Mouse (Mus musculus): ENCODE measurements around the gene Il9.
A peak's percentile ranks its signal among the peaks of the same experiment; 100 is the strongest.

The Il9 gene

DNA sequence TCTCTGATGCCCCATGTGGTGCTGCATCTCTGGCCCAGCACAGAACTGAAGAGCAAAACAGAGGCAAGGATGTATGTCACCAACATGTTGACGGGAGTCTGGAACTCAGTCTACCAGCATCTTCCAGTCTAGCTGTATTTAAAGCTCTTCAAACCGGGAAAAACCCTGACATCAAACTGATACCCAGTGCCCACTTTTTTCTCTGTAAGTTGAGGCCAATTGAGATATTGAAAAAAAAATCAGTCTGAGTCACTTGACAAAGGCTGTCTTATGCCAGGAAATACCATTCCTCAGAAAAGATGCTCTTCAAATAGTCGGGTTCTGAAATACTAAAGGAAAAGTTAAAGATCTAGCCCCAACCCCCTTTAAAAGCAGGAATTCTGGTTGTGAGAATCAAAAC, at the start of gene Il9:
TSS of gene Il9 (minus strand) at position 101 of the 400 bp plus-strand sequence.
- no peak for DNase-seq (ENCODE audit: extremely low spot score, low spot score)

GRCm38 (mm10) chr13:56529685-56530084, 47.6 kb upstream of the Il9 start:
- DNase-seq (ENCODE audit: extremely low spot score, low spot score), result no peak

DNA sequence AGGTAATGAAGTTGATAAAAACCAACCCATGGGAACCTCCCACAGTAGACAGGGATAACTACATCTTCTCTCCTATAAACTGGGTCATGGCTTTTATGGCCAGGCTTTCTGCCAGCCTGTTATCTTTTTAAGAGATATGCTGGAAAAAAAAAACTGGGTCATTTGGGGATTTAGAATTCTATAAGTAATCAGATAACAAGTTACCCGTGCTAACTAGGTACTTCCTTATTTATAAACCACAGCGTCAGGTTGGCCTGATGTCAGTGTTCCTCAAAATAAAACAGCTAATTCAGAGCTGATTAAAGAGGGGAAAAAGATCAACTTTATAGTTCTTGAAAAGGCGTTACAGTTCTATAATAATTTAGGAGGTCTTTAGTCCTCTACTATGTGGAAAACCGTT, 47.0 kb upstream of the Il9 start:
- no peak for DNase-seq (ENCODE audit: extremely low spot score, low spot score)

DNA sequence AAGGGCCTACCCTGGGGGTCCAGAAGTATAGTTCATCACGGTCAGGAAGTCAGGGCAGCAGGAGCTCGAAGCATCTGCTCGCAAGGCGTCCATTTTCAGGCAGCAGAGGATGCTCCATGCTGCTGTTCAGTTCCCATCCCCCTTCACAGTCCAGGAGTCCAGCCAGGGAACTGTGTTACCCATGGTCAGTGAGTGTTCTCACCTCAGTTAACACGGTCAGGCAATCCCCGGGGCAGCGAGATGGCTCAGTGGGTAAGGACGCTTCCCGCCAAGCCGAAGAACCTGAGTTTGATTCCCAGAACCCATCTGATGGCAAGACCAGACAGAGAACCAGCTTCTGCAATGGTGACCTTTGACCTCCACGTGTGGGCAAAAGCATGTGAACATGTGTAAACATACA, 46.2 kb upstream of the Il9 start:
- no peak for DNase-seq (ENCODE audit: extremely low spot score, low spot score)

GRCm38 (mm10) chr13:56527846-56528245, 45.8 kb upstream of the Il9 start:
- DNase-seq (ENCODE audit: extremely low spot score, low spot score), result no peak

GRCm38 (mm10) chr13:56526871-56527270, 44.8 kb upstream of the Il9 start:
- DNase-seq (ENCODE audit: extremely low spot score, low spot score), result no peak

DNA sequence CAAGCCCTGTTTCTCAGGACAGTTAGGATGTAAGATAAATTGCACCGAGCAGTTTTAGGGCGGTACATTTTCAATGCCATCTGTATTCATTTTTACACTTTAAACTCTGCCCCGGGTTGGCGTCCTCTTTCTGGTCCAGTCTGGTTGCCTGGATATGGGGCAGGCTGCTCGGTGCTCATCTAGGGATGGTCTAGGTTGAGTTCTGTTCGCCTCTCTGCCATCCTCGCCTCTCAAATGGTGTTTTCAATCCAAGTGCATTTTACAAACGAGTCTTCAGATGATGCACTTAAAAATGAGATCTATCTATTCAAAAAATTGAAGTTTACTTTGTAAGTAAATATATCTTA, 40.7 kb upstream of the Il9 start:
- DNase-seq (ENCODE audit: extremely low spot score, low spot score), result no peak

GRCm38 (mm10) chr13:56522081-56522820, 40.2 kb upstream of the Il9 start, which contains the start of gene Fbxl21:
Fbxl21 (plus strand) TSS chr13:56522472.
- peak; percentile 93 for DNase-seq (ENCODE audit: extremely low spot score, low spot score)

DNA sequence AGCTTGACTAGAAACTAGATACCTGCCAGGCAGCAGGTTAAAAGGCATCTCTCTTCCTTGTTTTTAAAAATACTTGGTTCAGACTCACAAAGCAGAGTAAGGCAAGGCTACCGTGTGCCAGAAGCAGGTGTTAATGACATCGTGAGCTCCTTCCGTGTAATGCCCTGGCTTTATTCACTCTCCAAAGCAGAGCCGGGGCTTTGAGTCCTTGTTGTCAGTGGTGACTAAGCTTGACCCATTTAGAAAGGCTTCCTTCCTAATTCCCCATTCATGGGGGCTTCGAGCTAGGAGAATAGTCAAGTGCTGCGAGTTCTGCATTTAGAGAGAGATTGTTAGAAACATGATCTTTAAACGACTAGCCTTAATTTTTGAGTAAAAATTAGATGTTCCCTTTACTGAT, 34.8 kb upstream of the Il9 start:
- DNase-seq (ENCODE audit: extremely low spot score, low spot score), result no peak

DNA sequence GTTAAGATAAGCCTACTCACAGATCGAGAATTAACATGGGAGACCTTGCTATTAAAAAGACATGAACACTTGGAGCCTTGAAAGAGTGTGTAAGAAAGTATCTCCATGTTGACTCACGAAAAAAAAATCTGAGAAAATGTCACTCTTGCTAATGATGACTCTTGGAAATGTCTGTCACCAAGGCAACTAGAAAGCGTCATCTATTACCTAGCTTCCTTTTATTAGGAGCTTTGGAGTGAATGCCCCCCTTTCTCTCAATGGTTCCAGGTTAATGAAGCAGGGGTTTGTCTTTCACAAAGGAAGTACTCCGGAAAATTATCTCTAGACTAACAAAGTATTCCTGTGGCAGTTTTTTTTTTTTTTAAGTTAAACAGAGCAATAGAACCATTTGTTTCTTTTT, 34.3 kb upstream of the Il9 start:
- no peak for DNase-seq (ENCODE audit: extremely low spot score, low spot score)

DNA sequence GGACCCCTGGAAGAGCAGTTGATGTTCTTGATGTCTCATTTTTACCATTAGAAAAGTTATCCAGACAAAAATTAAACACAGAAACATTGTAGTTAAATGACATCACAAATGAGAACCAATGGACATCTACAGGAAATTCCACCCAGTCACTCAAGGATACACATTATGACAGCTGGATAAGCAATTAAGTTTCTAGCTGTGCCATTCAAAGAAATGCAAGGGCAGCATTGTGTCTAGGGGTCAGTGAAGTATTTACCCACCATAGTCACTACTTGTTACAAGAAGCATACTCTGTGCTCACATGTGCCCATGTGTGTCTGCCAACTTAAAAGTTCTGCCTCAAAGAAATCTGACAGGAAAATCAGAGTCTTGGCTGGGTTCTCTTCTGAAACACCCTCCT, 31.5 kb upstream of the Il9 start:
- DNase-seq (ENCODE audit: extremely low spot score, low spot score), result no peak

- DNase-seq (ENCODE audit: extremely low spot score, low spot score), result no peak
Measured at GRCm38 (mm10) chr13:56509796-56510195, 27.8 kb upstream of the Il9 start.

- no peak for DNase-seq (ENCODE audit: extremely low spot score, low spot score)
Measured at GRCm38 (mm10) chr13:56506871-56507496, 24.9 kb upstream of the Il9 start.

DNA sequence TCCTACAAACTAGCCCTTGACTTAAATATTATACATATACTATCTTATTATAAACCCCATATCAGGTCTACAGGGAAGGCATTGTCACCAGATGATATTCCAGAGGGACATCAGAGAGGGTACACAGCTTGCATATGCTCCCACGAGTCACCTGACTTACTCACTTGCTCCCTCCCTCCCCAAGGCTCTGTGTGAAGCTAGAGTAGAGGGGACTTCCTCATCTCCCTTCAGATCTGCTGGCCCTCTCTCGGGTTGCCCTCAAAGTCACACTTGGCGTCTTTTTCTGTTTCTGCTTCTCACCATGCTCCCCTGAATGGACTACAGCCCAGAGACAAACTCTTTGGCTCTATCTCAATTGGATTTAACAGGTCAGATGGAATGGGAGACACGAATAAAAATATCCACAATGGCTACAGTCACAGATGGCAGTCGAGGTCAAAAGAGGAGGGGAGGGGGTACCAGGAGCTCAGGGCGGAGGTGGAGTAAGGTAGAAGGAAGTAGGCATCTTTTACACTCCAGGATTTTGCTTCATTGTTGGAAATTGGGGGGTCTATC, 19.9 kb upstream of the Il9 start:
- DNase-seq (ENCODE audit: extremely low spot score, low spot score), result no peak

DNA sequence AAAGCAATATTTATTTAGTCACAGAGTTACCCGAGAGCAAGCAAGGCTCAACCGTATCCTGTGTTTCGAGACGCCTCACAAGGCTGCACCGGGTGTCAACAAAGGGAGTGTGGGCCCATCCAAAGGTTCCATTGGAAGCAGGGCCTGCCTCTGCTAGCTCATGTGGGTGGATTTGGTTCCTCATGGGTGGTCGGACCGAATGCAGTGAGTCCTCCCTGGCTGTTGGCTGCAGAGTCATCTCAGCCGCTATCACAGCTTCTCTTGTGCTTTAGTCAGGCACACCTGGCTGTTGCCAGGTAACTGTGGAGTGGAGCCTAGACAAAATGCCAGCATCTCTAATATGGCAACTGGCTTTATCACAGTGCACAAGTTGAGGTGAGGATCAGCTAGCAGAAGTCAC, 18.6 kb upstream of the Il9 start:
- DNase-seq (ENCODE audit: extremely low spot score, low spot score), result no peak

- no peak for DNase-seq (ENCODE audit: extremely low spot score, low spot score)
Measured at GRCm38 (mm10) chr13:56500132-56500531, 18.1 kb upstream of the Il9 start.

DNA sequence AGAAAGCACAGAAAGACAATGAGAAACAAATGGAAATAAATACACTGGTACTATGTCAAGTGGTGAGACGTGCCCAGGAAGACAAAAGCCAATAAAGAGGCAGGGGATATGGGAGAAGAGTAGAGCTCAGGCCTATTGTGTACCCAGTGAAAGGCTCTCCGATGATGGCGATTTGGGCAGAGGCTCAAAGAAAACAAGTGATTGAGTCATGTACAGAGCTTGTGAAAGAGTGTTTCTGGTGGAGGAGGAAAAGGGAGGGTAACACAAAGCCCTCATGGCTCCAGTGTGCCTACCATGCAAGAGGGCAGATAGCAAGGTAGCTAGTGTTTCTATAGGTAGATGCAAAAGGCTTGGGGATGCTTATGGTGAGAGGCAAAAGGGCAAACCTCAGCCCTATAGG, 12.4 kb upstream of the Il9 start:
- DNase-seq (ENCODE audit: extremely low spot score, low spot score), result no peak

GRCm38 (mm10) chr13:56488012-56488411, 6.0 kb upstream of the Il9 start:
- no peak for DNase-seq (ENCODE audit: extremely low spot score, low spot score)

GRCm38 (mm10) chr13:56478027-56478426, 4.0 kb downstream of the Il9 start:
- DNase-seq (ENCODE audit: extremely low spot score, low spot score), result no peak

- no peak for DNase-seq (ENCODE audit: extremely low spot score, low spot score)
Measured at GRCm38 (mm10) chr13:56477271-56477670, 4.8 kb downstream of the Il9 start.

GRCm38 (mm10) chr13:56476790-56477189, 5.3 kb downstream of the Il9 start:
- no peak for DNase-seq (ENCODE audit: extremely low spot score, low spot score)

DNA sequence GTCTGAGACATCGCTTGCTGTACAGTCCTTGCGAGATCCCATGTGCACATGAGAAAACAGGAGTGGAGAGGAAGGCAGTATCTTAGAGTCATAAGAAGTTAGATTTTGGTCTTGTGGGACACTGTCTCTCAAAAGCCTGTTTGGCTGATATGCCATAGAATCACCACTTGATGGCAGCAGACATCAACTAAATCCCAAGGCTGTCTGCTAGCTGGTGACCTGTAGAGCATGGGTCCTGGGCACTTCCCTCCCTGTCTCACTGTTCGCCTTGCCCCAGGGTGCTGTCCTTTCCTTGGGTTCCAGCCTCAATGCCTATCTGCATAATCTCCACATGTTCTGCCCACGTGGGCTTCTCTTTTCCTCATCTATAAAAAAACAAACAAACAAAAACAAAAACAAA, 6.7 kb downstream of the Il9 start:
- peak; percentile 31 for DNase-seq (ENCODE audit: extremely low spot score, low spot score)

GRCm38 (mm10) chr13:56472661-56473060, 9.4 kb downstream of the Il9 start:
- no peak for DNase-seq (ENCODE audit: extremely low spot score, low spot score)
